Mouse (Mus musculus) granulocyte monocyte progenitor cell, adult 5-6 weeks (primary cell): ENCODE results near the gene Rbm33. TPM values are rescaled to one million over a fixed set of nuclear protein-coding genes. Genes with fewer than 3 reads are reported as not detected.

Source experiments
- ATAC-seq: replicated peaks from 2 replicates; pipeline ENCODE4 v1.8.0; 2016; ENCODE audit warnings: mild to moderate bottlenecking, moderate TSS enrichment, inconsistent platforms; ENCODE audit not compliant: poor library complexity, severe bottlenecking
- total RNA-seq, 2 experiments: library from RNA; stranded (forward) in 1 of 2; stranded (reverse) in 1 of 2; fragments of 200-712, 200-1000 nt in 1 of 2; fragments of >200 nt in 1 of 2; fragmentation: Nextera tagmentation in 1 of 2; gene quantifications; 2 replicates each; pipeline ENCODE4 v1.2.3; 2014 to 2017

Gene Rbm33
- total RNA-seq, 2 experiments from 2014 or later, result 30.6 to 40.5 TPM

DNA sequence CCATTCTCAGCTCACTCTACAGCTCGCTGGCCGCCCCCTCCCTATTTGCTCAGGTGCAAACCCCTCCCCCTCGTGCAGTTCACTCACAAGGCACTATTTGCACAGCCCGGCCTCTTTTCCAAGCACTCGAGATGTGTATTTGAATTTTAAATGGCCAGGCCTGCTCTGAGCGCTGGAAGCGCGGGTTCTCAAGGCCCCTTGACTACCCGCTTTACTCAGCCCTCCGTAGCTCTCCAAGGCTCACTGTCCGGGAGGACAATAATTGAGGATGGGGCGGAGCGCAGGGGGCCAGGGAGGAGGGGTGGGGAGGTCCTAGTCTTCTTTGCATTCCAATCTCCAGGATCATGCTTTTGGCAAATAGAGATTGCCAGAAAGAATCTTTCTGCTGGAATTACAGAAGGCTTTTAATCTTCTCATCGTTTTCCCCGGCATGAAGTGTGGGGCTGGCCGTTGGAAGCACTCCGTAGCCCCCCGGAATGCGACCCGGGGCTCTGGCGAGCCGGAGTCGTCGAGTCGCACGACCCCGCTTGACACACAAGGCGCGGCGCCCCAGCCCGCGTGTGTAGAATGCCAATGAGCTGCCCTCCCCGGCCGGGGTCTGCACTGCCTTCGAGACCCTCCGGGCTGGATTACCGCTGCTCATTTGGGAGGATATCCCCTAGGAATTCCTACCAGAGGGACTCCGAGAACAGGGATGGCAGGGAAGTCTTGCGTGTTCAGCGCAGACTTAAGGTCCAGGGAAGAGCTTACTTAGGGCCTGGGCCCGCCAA is 142.7 kb downstream of the Rbm33 start:
- no peak for ATAC-seq

DNA sequence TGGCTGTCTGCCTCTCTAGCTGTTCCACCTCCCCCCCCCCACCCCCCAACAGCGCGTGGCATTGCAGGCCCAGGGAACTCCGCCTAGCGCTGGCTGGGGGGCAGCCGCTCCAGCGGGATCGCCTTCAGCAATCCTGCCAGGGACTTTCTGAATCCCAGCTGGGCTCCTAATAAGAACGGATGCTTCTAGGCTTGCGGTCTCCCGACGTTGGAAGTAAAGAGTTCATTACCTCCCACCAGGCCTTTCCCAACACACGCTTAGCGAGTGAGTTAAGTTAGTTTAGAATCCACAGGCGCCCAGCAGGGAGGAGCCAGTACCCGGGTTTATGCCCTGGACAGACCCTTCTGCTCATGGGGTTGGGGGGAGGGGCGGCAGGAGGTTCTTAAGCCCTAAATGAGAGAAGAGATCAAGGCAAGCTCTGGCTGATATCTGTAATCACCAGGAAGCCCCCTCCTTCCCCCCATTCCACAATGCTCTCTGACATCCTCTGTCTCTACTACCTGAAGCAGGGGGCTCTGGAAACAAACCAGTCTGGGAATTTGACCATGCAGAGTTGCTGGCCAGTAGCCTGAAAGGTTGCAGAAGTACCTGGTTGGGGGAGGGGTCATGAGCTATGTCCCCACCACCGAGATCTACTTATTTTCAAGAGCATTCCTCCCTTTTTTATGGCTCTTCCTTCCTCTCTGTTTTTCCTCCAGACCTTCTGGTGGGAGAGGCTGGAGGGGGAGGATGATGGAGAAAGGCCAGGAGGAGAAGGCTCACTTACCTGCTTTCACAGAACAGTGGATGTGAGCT is 143.8 kb downstream of the Rbm33 start:
- no peak for ATAC-seq

DNA sequence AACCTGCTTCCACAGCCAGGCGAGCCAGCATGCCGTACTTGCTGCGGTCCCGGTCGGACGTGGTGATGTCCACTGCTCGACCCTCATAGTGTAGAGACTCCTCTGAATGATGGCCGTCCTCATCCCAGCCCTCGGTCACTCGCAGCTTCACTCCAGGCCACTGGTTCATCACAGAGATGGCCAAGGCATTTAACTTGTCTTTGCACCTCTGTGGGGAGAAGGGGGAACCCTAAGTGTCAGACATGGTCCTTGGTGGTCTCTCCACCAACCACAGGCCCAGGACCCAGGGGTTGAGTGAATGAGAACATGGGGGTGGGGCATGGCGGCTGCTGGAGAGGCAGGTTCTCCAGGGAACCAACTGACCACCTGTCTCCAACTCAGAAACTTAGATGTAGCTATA is 144.5 kb downstream of the Rbm33 start:
- ATAC-seq, result no peak

DNA sequence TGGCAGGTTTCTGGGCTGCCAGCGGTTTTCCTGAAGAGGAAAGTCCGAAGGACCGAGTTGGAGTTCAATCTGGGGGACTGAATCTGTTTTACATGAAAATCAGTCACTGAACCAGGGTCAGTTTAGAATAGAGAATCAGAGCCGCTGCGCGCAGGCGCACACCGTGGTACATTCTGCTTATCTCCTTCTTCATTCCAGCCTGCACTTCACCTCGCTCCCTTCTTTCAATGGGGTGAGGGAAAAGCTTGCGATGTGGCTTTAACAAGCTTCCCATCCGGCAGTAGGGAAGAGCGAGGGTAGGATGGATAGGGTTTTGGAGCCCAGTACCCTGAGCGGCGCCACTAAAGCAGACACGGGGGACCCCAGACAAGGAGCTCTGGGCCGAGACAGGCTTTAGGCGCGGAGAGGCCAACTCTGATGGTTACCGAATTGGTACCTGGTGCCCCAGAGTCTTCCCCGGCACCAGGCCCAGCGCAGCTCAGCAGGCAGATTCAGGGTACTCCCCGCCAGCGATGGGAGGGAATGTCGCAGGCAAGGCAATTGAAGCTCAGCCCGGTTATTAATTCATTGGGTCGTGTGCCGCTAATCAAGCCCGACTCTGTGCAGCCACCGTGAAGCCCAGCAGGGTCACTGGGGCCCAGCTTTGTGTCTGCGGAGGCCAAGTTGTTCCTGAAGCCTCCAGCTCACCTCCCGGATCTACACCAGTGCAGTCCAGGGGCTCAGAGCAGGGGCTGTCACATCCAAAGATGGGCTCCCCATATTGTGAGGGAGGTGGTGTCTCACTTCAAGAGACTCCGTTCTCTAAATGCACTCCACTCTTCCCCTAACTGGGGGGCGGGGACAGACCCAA is 146.0 kb downstream of the Rbm33 start:
- no peak for ATAC-seq

DNA sequence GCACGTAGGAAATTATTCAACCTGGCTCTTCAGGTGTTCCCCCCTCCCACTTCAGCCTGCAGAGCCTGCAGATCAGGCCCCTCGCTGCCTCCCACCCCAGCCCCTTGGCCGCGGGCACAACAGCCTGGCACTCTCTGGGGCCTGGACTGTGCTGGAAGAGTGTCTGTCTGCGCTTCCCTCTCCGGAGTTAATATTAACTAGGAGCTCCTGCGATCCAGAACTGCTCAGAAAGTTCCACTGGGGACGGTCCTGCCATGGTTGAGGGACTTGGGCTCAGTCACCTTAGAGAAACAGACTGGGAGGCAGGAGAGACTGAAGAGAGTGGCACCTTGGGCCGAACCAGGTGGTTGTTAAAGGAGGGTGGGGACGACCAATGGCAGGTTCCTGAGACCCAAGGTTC is 146.7 kb downstream of the Rbm33 start:
- ATAC-seq, result no peak

DNA sequence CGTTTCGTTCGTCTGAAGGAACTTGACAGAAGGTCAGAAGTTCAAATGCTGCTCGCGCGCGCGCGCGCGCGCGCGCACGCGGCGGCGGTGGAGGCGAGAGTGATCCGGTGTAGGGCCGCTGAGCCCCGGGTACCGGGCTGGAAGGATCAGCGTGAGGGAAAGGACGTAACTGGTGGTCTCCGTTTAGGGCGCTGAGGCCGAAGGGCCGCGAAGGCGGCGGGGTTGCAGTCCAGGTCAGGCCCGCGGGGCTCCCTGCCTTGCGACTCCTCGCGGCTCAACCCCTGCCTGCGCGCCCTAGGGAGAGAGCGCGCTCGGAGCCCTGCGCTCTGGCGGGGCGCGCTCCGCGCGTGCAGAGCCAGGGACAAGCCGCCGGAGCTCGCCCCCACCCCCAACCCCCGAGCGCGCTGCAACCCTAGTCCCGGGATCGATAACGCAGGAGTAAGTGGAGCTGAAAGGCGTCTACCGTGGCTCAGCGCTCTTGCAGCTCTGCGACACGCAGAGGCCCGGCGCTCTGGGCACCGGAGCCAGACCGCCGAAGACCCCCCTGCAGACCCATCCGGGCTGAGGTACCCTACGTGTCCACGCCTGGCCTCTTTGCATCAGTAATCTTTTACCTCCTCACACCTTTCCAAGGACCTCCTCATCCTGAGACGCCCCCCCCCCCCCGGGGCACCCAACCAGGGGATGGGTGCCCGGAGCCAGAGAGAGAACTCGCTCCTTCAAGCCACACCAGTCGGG is 147.6 kb downstream of the Rbm33 start:
- no peak; the same call in 1 of the 2 replicates for ATAC-seq

DNA sequence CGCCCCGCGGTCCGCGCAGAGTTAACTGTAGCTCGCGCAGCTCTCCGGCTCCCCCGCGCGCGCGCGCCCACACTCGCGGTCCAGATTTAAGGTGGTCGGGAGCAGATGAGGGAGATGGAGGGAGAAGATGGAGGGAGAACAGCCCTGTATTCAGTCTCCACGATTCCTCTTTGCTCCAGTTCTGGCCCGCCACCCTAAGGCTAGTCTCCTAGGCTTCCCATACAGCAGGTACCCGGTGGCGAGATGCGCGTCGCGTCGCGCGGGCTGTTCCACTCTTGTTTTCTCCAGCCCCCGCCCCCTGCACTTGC is 148.1 kb downstream of the Rbm33 start:
- no peak for ATAC-seq

DNA sequence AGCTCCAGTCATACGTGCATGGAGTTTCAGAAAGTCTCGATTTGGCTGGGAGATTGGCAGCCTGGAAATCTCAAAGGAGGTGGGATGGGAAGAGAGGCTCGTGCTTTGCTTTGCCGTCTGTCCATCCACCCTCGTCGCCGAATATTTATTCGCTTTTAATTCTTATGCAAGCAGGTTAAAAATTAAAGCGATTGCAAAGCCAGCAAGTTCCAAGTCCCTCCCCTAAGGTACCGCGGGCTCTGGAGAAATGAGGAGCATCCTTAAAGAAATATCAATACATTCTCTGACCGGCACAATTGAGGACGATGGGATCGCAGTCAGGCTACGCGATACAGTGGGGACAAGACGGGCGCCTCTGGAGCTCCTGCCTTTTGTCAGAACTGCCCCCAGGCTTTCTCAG is 148.6 kb downstream of the Rbm33 start:
- ATAC-seq, result no peak

DNA sequence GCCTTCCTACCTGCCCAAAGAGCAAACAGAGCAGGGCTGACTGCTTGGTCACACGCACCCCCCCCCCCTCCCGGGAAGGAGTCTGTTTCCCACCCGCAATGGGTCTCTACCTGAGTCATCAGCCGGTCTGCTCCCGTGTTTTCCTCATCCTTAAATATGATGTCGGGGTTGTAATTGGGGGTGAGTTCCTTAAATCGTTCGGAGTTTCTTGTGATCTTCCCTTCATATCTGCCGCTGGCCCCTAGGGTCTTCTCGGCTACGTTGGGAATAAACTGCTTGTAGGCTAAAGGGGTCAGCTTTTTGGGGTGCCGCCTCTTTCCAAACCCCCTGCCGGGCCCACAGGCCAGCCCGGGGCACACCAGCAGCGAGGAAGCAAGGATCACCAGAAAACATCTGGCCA is 149.4 kb downstream of the Rbm33 start:
- ATAC-seq, result no peak

DNA sequence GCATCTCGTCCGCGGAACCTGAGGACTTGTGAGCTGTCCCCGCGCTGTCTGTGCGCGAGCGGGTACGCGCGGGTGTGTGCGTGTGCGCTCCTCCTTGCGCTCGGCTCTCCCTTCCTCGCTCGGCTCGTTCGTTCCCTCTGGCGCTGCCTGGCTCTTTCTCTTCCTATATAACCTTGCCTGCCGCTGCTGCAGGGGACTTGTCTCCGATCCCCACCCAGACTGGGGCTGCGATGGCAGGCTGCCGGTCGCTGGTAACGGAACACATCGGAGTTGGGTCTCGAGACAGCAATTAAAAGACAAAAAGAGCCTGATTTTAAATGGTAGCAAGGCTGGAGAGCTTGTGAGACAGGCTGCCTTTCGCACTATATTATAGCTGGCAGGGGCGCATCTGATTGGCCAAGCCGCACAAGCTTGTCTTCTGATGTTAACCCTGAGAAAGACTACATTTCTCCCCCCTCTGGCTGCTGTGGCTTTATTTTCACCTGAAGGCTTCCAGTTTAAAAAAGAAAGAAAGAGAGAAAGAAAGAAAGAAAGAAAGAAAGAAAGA is 149.9 kb downstream of the Rbm33 start, which contains the start of gene Shh:
Gene Shh (minus strand): TSS at position 497 of the 547 bp plus-strand sequence.
- ATAC-seq, result no peak

Other genes starting within 250 kb of the Rbm33 start
- gene Insig1, start 245.8 kb upstream of the Rbm33 start, total RNA-seq (2014; fragmentation: Nextera tagmentation), result 10.4 and 12.1 TPM in 2 replicates
- gene Insig1, start 245.8 kb upstream of the Rbm33 start, total RNA-seq (2017), result 32.9 and 34.2 TPM in 2 replicates
- not detected in 2 replicates for gene En2, start 151.4 kb upstream of the Rbm33 start, total RNA-seq (2014; fragmentation: Nextera tagmentation)
- not detected in 2 replicates for gene En2, start 151.4 kb upstream of the Rbm33 start, total RNA-seq (2017)
- not detected in 2 replicates for gene Cnpy1, start 71.3 kb upstream of the Rbm33 start, total RNA-seq (2014; fragmentation: Nextera tagmentation)
- not detected in 2 replicates for gene Cnpy1, start 71.3 kb upstream of the Rbm33 start, total RNA-seq (2017)
- gene Shh, start 150.1 kb downstream of the Rbm33 start, total RNA-seq (2014; fragmentation: Nextera tagmentation), result not detected in 2 replicates
- not detected in 2 replicates for gene Shh, start 150.1 kb downstream of the Rbm33 start, total RNA-seq (2017)